Mouse (Mus musculus) central nervous system, embryonic 11.5 days (tissue): ENCODE measurements around the gene Rpl26. TPM values are rescaled to one million over a fixed set of nuclear protein-coding genes. Genes with fewer than 3 reads are reported as not detected.

Experiments
- polyA plus RNA-seq: library from polyadenylated mRNA; depleted of rRNA; stranded (reverse); fragments of >200 nt; gene quantifications from 2 replicates; pipeline ENCODE4 v1.2.3, GENCODE M21; 2012; rRNA removed

The Rpl26 gene
- 3,101 and 4,088 TPM in 2 replicates for polyA plus RNA-seq

GRCm38 (mm10) chr11:68901351-68902046, at the start of gene Rpl26:
Gene Rpl26, plus strand, starts transcription at chr11:68901583.

DNA sequence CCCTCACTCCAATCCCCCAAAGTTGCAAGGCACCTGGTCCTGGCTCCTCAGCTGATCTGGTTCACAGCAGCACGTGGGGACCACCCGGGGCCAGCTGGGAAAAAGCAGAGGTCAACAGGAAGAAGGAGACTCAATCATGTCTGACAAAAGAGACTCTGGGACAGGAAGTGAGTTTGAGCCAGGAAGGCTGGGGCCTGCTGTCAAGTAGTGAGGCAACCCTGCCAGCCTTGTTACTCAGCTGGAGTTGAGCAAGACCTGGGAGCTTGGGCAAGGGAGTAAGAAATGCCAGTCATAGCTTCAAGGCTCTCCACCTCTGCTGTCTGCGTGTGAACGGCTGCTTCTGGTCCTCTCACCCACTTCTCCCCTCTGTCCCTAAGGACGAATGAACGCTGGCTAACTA, 29.6 kb upstream of the Rpl26 start, which contains the start of gene Ndel1:
Gene Ndel1, minus strand, starts transcription at position 111 of the 400 bp plus-strand sequence.

DNA sequence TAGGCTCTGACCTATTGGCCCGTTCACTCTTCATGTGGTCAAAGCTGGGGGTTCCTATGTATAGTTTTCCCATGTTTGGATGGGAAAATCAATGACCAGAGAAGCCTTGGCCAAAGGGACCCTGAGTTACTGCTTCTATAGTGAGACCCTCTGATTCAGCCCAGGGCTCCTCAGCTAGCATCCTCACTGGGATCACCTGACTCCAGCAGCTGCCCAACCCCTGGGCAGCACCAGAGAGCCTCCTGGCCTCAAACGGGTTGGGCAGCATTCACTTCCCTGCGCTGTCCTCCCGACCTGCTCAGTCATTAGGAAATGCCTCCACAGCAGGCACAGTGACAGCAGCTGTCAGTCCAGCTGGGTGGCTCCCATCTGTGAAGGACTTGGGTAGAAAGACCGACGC, 13.1 kb upstream of the Rpl26 start, which contains the start of gene Rnf222:
Gene Rnf222, plus strand, starts transcription at position 301 of the 400 bp plus-strand sequence.

DNA sequence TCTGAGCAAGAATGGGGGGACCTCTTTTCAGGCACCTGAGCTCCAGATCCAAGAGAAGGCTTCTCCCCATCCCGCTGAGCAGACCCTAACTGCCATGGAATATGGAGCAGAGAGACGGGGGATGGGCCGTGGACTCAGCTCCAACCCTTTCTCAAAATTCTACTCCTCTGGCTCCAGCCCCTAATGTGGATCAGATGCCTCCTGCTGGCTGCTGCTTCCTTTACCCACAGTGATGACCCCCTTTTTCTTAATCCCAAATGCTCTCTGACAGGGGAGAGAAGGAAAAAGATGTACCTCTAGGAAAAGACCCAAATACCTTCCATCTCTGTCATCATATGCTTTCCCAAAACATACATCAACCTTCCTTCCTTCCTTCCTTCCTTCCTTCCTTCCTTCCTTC, 25.6 kb downstream of the Rpl26 start, which contains the start of gene Odf4:
Gene Odf4, minus strand, starts transcription at position 101 of the 400 bp plus-strand sequence.

Other genes with a start within 250 kb of the Rpl26 start
- gene Myh10, start 210.0 kb upstream of the Rpl26 start, polyA plus RNA-seq = 179 and 209 TPM in 2 replicates
- gene Ndel1, start 29.7 kb upstream of the Rpl26 start, polyA plus RNA-seq = 35.3 and 44.4 TPM in 2 replicates
- 0.01 and 0.07 TPM in 2 replicates for gene Rnf222, start 13.0 kb upstream of the Rpl26 start, polyA plus RNA-seq
- gene Odf4, start 25.5 kb downstream of the Rpl26 start, polyA plus RNA-seq = 0.53 and 0.83 TPM in 2 replicates
- 10.0 and 11.0 TPM in 2 replicates for gene Arhgef15, start 55.9 kb downstream of the Rpl26 start, polyA plus RNA-seq
- gene Slc25a35, start 66.5 kb downstream of the Rpl26 start, polyA plus RNA-seq = 1.1 and 2.1 TPM in 2 replicates
- 30.4 and 44.3 TPM in 2 replicates for gene Rangrf, start 73.6 kb downstream of the Rpl26 start, polyA plus RNA-seq
- 37.7 and 41.5 TPM in 2 replicates for gene Pfas, start 106.9 kb downstream of the Rpl26 start, polyA plus RNA-seq
- gene Ctc1, start 114.3 kb downstream of the Rpl26 start, polyA plus RNA-seq = 96.6 and 109 TPM in 2 replicates
- gene Aurkb, start 144.1 kb downstream of the Rpl26 start, polyA plus RNA-seq = 133 and 173 TPM in 2 replicates
- gene Borcs6, start 158.1 kb downstream of the Rpl26 start, polyA plus RNA-seq = 10.2 and 17.2 TPM in 2 replicates
- 21.2 and 36.6 TPM in 2 replicates for gene Tmem107, start 169.2 kb downstream of the Rpl26 start, polyA plus RNA-seq
- gene Vamp2, start 186.9 kb downstream of the Rpl26 start, polyA plus RNA-seq = 124 and 131 TPM in 2 replicates
- 8.0 and 9.8 TPM in 2 replicates for gene Per1, start 193.6 kb downstream of the Rpl26 start, polyA plus RNA-seq
- gene Hes7, start 218.8 kb downstream of the Rpl26 start, polyA plus RNA-seq = 0.35 and 0.40 TPM in 2 replicates
- 0.14 and 0.15 TPM in 2 replicates for gene 9130213A22Rik, start 221.0 kb downstream of the Rpl26 start, polyA plus RNA-seq
- gene Aloxe3, start 224.3 kb downstream of the Rpl26 start, polyA plus RNA-seq = 0.16 TPM in 2 replicates